Comparison of ENCODE assay signal across 29 mouse cellular contexts in genomic region chr15:102079221-102079620, GRCm38 (mm10). TPM values are rescaled to one million over a fixed set of nuclear protein-coding genes. Genes with fewer than 3 reads are reported as not detected.
DNase-seq lines count a peak whose midpoint lies in the region; ATAC-seq and TF ChIP-seq lines count a peak whose summit lies in the region.
"Had no signal": no experiment of that assay in that cellular context is flagged by ENCODE, and none has a peak within 500 bp of the region (broad histone marks: within the 10 kb centered on the region; RNA-seq: fewer than 3 reads in every experiment).

No protein-coding gene starts in this region.

- no peak overlapping the region for H3K4me3 ChIP-seq in liver, embryonic 12.5 days
- H3K4me3 ChIP-seq in liver, postnatal 0 days (ENCODE audit: low read depth, low read length) = no peak overlapping the region
- H3K4me3 ChIP-seq: embryonic facial prominence, embryonic 12.5 days; embryonic facial prominence, embryonic 15.5 days; heart, embryonic 12.5 days; heart, embryonic 15.5 days had no signal

- peaks cover 69% of the 10 kb centered on the region for H3K36me3 ChIP-seq in liver, embryonic 12.5 days
- peaks cover 26% of the 10 kb centered on the region for H3K36me3 ChIP-seq in liver, postnatal 0 days (replicated peaks; ENCODE audit: insufficient read depth, low read length)

- TF ChIP-seq CTCF in liver, postnatal 0 days (IDR thresholded peaks at IDR 0.05; ENCODE audit: low read depth) = no peak

- no peak for DNase-seq in liver, postnatal 0 days
- DNase-seq in ES-CJ7 (ENCODE audit: low read depth, low spot score) (peak; percentile 54), R1 (ENCODE audit: low read depth, low spot score) (peak; percentile 59)
- DNase-seq in heart, adult 9 months (ENCODE audit: low spot score in 2 of 2) = no peak
- no peak for DNase-seq in frontal cortex, adult 2 months (ENCODE audit: extremely low spot score in 1 of 2, low spot score in 1 of 2)
- no peak for DNase-seq in kidney, postnatal 10 days
- DNase-seq: adrenal gland, adult 2 months; adrenal gland, postnatal 14 days; cerebellum, adult 11 months; cerebellum, adult 2 months; cerebellum, adult 9-11 months; cerebellum, postnatal 25 days; forebrain, postnatal 0 days; gastrocnemius, postnatal 10 days; gastrocnemius, postnatal 36 days; heart, postnatal 10 days; heart, postnatal 4 days; kidney, adult 2 months had no signal

- H3K4me1 ChIP-seq in liver, embryonic 12.5 days = peaks cover 58% of the 10 kb centered on the region
- H3K4me1 ChIP-seq in liver, postnatal 0 days (ENCODE audit: insufficient read depth) = peaks cover 23% of the 10 kb centered on the region

- H3K27me3 ChIP-seq in liver, embryonic 12.5 days (replicated peaks) = no peaks in the 10 kb centered on the region
- H3K27me3 ChIP-seq in liver, postnatal 0 days (ENCODE audit: insufficient read depth, low read length) = no peaks in the 10 kb centered on the region
- H3K27me3 ChIP-seq: embryonic facial prominence, embryonic 12.5 days; embryonic facial prominence, embryonic 15.5 days; heart, embryonic 12.5 days; heart, embryonic 15.5 days had no signal

- no peak for TF ChIP-seq EP300 in liver, postnatal 0 days (IDR thresholded peaks at IDR 0.05; ENCODE audit: low read depth)

- H3K9me3 ChIP-seq in liver, embryonic 12.5 days (replicated peaks) = no peaks in the 10 kb centered on the region
- no peaks in the 10 kb centered on the region for H3K9me3 ChIP-seq in liver, postnatal 0 days (ENCODE audit: low read length)
- H3K9me3 ChIP-seq: embryonic facial prominence, embryonic 12.5 days; embryonic facial prominence, embryonic 15.5 days; G1E; heart, embryonic 12.5 days; heart, embryonic 15.5 days had no signal

- WGBS in liver, embryonic 12.5 days (ENCODE audit: insufficient replicate concordance) = 57% methylated on average over 4 of the region's 4 CpGs
- 65% methylated on average over 4 of the region's 4 CpGs for WGBS in liver, postnatal 0 days (ENCODE audit: insufficient replicate concordance)

- no peak for ATAC-seq in liver, embryonic 12.5 days
- no peak for ATAC-seq in liver, postnatal 0 days
- ATAC-seq: forebrain, embryonic 14.5 days; forebrain, postnatal 0 days; hindbrain, postnatal 0 days; inflammation-experienced regulatory T-cells, adult 6 months; intestine, embryonic 16.5 days had no signal

- H3K4me2 ChIP-seq in liver, embryonic 12.5 days = no peak overlapping the region
- no peak overlapping the region for H3K4me2 ChIP-seq in liver, postnatal 0 days (ENCODE audit: low read depth, low read length)
- H3K4me2 ChIP-seq: embryonic facial prominence, embryonic 12.5 days; embryonic facial prominence, embryonic 15.5 days; heart, embryonic 12.5 days; heart, embryonic 15.5 days; hindbrain, embryonic 14.5 days had no signal

- H3K9ac ChIP-seq in liver, embryonic 12.5 days = no peak overlapping the region; the same call in 1 of the 2 replicates
- no peak overlapping the region for H3K9ac ChIP-seq in liver, postnatal 0 days (replicated peaks)
- H3K9ac ChIP-seq: embryonic facial prominence, embryonic 12.5 days; embryonic facial prominence, embryonic 15.5 days; forebrain, postnatal 0 days; heart, embryonic 12.5 days; heart, embryonic 15.5 days; hindbrain, embryonic 14.5 days had no signal

- 0 out of 2 replicates have a peak overlapping the region, but pooled peaks have one; percentile 40 for H3K27ac ChIP-seq in liver, embryonic 12.5 days
- H3K27ac ChIP-seq in liver, postnatal 0 days (ENCODE audit: low read depth) = no peak overlapping the region
- H3K27ac ChIP-seq: embryonic facial prominence, embryonic 12.5 days; embryonic facial prominence, embryonic 15.5 days; heart, embryonic 15.5 days; hindbrain, embryonic 14.5 days; hindbrain, postnatal 0 days had no signal

RNA-seq across cellular contexts. Expression of gene Eif4b, which starts 5.6 kb away (rescaled TPM):
- polyA plus RNA-seq in liver, embryonic 12.5 days (2016; fragmentation: Nextera tagmentation; extraction: Ambion mirVana) = 91.7 and 91.8 TPM in 2 replicates
- 30.9 and 32.2 TPM in 2 replicates for polyA plus RNA-seq in liver, postnatal 0 days (2015; fragmentation: Nextera tagmentation; extraction: Ambion mirVana)
- polyA plus RNA-seq in frontal cortex, adult 2 months (2012; rRNA removed) = 108 and 115 TPM in 2 replicates

RNA-seq across cellular contexts. Expression of gene Tns2, which starts 21.0 kb away (rescaled TPM):
- 6.4 and 9.2 TPM in 2 replicates for polyA plus RNA-seq in liver, embryonic 12.5 days (2016; fragmentation: Nextera tagmentation; extraction: Ambion mirVana)
- 9.2 TPM in 2 replicates for polyA plus RNA-seq in liver, postnatal 0 days (2015; fragmentation: Nextera tagmentation; extraction: Ambion mirVana)
- polyA plus RNA-seq in frontal cortex, adult 2 months (2012; rRNA removed) = 28.0 and 29.5 TPM in 2 replicates

RNA-seq across cellular contexts. Expression of gene Krt18, which starts 51.2 kb away (rescaled TPM):
- polyA plus RNA-seq in liver, embryonic 12.5 days (2016; fragmentation: Nextera tagmentation; extraction: Ambion mirVana) = 72.7 and 77.6 TPM in 2 replicates
- 234 and 261 TPM in 2 replicates for polyA plus RNA-seq in liver, postnatal 0 days (2015; fragmentation: Nextera tagmentation; extraction: Ambion mirVana)
- polyA plus RNA-seq in frontal cortex, adult 2 months (2012; rRNA removed) = 1.4 and 3.5 TPM in 2 replicates
- polyA plus RNA-seq: G1E had no signal

RNA-seq across cellular contexts. Expression of gene Spryd3, which starts 56.8 kb away (rescaled TPM):
- polyA plus RNA-seq in liver, embryonic 12.5 days (2016; fragmentation: Nextera tagmentation; extraction: Ambion mirVana) = 14.9 and 15.0 TPM in 2 replicates
- 9.2 and 10.0 TPM in 2 replicates for polyA plus RNA-seq in liver, postnatal 0 days (2015; fragmentation: Nextera tagmentation; extraction: Ambion mirVana)
- polyA plus RNA-seq in frontal cortex, adult 2 months (2012; rRNA removed) = 127 and 136 TPM in 2 replicates

Comparison
In these comparisons a context has a peak if more than half of its experiments do, and no peak if none do; other contexts are left out.
1. DNase-seq: peak in ES-CJ7 (single experiment) and R1 (single experiment); none in liver, postnatal 0 days (single experiment), heart, adult 9 months (0 of 2), frontal cortex, adult 2 months (0 of 2) and kidney, postnatal 10 days (single experiment).
2. RNA of gene Krt18, which starts 51.2 kb away (polyA plus RNA-seq): 234 to 261 TPM in liver, postnatal 0 days and 72.7 to 77.6 TPM in liver, embryonic 12.5 days; 1.4 to 3.5 TPM in frontal cortex, adult 2 months; every median in the first group is over 10 times any median in the second.